Mouse (Mus musculus) brain, embryonic 14.5 days (tissue): ENCODE measurements around the gene Mip.

Source experiments
- CTCF ChIP-seq: fragments of 200-500 bp; IDR thresholded peaks from 2 replicates; pipeline ENCODE4 v1.5.1; 2012; ENCODE audit warnings: inconsistent platforms, mild to moderate bottlenecking, moderate library complexity, borderline replicate concordance; ENCODE audit not compliant: insufficient read depth, insufficient read length; ENCODE audit errors: extremely low read depth
- POLR2A ChIP-seq: fragments of 200-500 bp; IDR thresholded peaks from 2 replicates; pipeline ENCODE4 v1.6.1; 2012; ENCODE audit warnings: mild to moderate bottlenecking, inconsistent platforms, borderline replicate concordance; ENCODE audit not compliant: poor library complexity, insufficient read depth, insufficient read length, severe bottlenecking; ENCODE audit errors: extremely low read depth

- TF ChIP-seq POLR2A: no peak
- TF ChIP-seq CTCF: no peak
These were observed 13.5 kb upstream of the Mip start for GRCm38 (mm10) chr10:128212148-128212547.
